Mouse (Mus musculus) heart, postnatal 10 days (tissue): ENCODE measurements at regions not wholly inside any gene's neighbourhood (a gene's known extent, or its start where the extent isn't known, plus 50 kb on each side); places are given as distances from the start of the nearest gene placed in this dataset.

Experiments
- DNase-seq, 2 experiments: peaks; one replicate each; pipeline ENCODE4 v3.0.0; 2021
- intact Hi-C: fragments of 180-260 bp; cut with DNase I; formaldehyde crosslinking; loops from one replicate; pipeline ENCODE4 v1.15.1; 2025

DNA sequence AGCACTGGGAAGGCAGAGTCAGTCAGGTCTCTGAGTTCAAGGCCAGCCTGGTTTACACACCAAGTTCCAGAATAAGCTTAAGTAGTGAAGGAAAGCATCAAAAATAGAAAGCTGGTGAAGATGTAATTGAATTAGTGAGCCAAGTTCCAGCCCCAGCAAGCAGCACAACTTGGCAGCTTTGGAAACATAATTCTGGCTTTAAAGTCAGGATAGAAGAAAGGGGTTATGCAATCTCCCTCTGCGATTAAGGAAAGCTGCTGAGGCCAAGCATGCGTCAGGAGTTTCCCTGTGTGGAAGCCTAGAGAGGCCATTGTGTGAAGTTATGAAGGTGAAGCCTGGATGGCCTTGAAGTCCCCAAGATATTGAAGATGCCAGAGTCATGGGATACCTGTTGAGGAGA, 269.3 kb upstream of the Eif4g2 start:
- intact Hi-C loops = no loop called here
- peak in 1 of 2 experiments; percentile 10 for DNase-seq

DNA sequence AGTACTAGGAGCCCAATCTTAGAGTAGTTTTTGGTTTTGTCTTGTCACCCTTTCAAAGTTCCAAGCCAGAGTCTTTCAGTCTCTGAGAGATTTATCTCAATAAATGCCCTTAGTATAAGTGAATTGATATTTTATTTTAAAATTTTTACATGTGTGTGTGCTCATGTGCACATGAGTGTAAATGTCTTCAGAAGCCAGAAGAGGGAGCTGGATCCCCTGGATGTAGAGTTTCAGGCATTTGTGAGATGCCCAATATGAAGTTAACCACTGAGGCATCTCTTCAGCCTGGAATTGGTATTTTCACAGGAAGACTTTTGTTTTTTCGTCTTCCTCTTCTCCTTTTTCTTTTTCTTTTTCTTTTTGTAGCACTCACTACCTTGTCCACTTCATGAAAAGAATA, 262.3 kb upstream of the Eif4g2 start:
- intact Hi-C loops = no loop called here
- no peak for DNase-seq

DNA sequence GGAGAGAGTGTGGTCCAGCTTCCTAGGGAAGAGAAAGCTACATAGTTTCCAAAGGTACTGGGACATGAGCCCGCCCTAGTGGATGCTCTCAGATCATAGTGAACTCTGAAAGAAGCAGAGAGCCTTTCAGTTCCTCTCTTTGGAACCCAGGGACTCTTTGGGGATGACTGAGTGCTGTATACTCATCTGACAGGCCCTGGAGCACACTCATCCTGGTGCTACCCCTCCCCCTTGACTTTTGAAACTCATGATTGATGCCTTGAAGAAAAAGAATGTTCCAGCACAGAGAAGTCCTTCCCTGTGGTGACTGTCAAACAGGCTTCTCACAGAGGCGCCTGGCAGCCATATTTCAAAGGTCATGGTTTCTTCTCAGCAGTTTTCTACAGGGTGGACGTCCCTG, 254.2 kb upstream of the Eif4g2 start:
- intact Hi-C loops = no loop called here
- DNase-seq = no peak

DNA sequence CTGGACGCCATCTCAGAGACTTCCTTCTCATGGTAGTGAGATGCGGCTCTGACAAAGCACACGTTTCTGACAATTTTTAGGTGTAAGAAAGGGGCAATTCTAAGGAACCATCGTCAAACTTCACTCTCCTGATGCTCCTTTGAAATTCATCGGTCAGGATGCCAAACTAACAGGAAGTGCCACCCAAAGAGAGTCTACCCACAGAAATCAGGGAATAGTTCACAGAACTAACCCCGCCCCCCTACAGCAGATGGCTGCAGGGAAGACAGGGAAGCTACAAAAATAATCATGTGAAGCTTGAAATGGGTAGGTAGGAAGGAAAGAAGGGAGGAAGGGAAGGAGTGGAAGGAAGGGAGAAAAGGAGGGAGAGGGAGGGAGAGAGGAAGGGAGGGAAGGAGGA, 240.1 kb upstream of the Eif4g2 start:
- DNase-seq = no peak
- intact Hi-C loops = no loop called here

DNA sequence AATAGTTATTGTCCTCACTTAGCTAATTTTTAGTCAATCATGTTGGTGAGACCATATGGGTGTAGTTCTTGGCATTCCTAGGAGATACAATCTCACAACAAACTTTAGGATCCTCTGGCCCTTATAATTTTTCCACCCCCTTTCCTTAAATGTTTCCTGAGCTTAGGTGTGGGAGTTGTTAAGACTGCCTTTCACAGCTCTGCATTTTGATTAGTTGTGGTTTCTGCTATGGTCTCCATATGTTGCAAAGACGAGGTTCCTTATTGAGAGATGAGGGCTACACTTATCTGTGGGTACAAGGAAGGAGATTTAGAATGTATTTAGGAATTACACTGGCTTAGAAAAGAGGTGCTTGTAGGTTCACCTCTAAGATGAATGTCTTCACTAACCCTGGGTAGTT, 237.1 kb upstream of the Eif4g2 start:
- DNase-seq = no peak
- intact Hi-C loops = no loop called here

DNA sequence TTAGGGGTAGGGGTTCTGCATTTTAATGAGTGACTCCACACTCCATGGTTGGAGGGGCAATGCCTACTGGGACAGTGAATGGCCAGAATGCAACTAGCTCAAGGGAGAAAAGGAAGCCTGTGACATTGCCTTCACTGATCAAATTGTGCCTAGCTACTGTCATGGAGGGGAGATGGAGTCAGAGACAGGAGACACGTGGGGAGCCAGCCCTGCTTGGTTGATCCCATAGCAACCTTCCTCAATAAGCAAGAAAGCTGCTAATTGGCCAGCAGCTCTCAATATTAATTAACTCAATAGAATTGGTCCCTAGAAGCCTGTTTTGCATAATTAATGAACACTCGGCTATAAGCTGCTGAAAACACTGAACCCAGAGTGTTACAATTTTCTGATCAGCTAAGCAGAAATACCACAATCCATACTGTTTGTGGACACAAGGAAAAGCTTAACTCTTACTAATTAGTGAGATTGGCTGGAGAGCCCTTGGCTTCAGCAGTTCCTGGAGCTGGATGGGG, 233.7 kb upstream of the Eif4g2 start:
- intact Hi-C loops = no loop called here
- no peak for DNase-seq

DNA sequence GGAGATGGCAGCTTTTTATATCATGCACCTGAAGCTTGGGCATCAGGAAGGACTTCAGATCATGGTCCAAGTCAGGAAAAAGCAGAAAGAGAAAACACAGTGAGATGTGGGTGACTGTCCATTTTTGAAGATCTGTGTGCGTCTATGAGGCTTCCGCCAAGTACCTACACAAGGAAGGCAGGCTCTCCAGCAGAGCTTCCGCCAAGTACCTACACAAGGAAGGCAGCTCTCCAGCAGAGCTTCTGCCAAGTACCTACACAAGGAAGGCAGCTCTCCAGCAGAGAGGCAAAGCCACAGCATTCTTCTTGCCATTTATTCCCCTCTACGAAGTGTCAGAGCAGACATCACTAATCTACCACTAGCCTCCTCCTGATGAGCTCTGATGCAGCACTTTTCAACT, 231.1 kb upstream of the Eif4g2 start:
- intact Hi-C loops = no loop called here
- no peak for DNase-seq

DNA sequence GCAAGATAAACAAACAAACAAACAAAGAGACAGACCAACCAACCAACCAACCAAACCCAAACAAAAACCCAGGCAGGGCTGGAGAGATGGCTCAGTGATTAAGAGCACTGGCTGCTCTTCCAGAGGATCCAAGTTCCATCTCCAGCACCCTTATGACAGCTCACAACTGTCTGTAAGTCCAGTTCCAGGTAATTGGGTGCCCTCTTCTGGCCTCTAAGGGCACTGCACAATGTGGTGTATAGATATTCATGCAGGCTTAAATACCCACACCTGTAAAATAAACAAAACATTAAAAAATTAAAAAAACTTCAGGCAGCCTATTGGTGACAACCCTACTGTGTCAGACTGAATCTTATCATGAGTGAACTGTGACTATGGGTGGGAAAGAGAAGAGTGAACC, 222.4 kb upstream of the Eif4g2 start:
- no peak for DNase-seq
- intact Hi-C loops = no loop called here

DNA sequence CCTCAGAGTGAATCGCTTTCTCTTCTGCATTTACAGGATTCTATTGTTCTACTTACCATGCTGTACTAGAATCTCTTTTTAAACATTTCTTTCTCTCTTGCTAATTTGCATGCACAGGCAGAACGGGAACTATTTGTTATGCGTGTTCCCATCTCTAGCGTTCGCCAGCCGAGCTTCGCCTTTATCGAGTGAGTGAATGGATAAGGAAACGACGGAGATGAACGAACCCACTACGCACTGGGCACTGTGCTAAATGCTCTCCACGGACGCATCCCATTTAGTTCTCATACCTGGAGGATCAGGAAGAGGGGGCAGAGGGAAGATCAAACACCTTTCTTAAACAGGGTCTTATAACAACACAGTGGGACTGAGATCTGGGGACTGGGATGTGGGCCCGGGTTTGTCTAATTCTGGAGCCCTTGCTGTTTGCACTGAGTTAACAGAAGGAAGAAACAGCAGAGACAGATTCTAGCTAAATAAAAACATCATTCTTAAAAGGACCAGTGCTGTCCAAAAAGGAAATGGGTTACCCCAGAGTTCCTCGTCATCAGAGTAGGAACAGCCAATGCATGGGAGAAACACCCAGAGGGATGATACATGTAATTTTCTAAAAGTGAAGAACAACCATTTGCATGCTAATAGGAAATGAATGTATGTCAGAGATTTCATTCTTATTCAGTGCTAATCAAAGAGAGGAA, 219.1 kb upstream of the Eif4g2 start:
- DNase-seq = no peak
- intact Hi-C loops = no loop called here

DNA sequence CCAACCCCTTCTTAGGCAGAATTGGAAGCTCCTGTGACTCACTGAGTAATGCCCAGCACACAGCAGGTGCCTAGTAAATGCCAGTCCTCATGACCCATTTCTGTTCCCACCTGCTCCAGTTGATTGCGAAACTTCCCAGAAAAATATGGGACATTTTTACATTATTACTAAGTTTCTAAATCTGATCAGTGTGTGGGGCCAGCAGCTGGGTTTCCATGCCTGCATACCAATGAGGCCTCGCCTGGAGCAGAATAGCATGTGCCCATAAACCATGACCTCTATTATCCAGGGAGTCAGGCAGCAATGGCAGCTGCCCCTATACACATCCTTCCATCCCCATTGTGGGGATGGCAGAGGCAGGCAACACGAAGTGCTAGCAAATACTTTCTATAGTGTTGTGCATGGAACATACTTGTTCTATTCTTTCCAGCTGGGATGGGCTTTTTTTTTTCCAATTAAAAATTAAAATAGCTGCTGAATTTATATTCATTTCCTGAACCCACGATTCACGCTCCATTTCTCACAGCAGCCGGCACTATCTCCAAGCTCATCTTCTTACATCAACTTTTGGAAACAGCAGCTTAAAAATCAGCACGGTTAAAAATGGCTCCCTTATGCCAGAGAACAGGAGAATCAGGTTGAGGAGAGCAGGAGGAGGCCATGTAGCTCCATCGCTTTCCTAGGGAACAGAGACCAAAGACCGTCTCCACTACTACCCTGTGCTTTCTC, 214.5 kb upstream of the Eif4g2 start:
- intact Hi-C loops = no loop called here
- no peak for DNase-seq

DNA sequence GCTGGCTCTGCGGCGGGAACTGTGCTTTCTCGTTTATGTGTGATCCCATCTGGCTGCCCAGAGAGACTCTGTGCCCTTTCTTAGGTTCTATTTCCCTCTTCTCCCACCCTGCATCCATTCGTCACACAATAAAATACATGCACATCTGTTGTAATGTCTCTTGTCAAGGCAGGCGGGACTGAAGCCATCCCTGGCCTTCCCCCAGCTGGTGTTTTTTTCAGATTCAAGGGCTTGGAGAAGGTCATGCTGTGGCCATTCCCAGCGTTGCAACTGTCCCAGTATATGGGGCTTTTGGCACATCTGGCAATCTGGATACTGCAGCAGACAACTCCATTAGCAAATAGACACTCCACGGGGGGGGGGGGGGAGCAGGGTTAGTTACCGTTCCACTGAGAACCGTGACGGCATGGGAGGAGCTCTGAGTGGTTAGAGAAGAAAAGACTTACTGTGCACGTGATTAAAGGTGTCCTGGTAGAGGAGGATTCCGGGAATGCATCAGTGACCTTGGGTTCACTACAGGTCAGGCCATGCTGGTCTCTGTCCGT, 200.7 kb upstream of the Eif4g2 start:
- intact Hi-C loops = no loop called here
- peak in 1 of 2 experiments; percentile 4 for DNase-seq

DNA sequence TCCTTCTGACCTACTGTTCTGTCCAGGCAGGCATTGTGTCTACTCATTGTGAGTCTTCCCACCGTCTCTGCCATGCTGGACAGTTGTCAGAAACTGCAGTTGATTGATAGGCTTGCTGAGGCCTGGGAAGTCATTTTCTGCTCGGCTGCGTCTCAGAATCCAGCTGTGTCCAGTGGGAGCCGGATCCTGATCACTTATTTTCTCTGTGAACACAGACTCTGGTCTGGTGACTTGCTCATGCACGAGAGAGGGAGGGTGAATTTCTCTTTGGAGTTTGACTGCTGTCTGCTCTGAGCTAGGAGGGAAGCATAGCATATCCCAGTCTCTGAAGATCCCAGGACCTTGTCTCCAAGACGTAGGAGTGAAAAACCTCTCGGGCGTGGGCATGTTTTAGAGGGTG, 199.5 kb upstream of the Eif4g2 start:
- no peak for DNase-seq
- intact Hi-C loops = no loop called here

DNA sequence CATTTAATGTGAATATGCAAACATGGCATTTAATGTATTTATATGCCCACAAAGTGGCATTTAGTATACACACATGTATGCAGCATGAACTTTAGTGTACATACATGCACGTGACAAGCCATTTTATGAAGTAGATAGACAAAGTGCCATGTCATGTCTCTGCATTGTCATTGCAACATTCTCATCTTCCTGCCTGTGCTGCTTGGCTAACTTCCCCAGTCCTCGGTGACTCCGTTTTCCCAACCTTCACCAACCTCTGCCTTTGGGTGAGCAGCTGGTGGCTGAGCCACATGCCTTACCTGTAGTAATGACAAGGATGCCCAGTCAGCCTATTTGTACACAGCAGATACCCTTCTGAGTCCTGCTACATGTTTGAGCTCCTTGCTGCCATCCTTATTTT, 194.9 kb upstream of the Eif4g2 start:
- intact Hi-C loops = no loop called here
- no peak for DNase-seq

DNA sequence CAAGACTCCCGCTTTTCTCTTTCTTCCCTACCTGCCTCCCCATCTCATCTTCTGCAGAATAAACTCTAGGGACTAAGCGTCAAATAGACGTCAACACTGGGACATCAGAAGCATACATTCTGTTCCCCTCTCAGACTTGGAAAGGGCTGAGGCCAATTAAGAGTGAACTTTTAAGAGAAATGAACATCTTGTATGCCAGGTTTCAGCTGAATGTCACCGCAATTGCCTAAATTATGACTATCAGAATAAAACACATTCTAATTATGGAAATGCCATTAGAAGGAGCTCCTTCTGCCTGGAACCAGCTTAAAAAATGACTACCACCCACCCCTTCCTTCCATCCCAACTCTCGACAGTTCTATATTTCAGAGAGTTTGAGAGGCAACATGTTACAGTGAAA, 191.0 kb upstream of the Eif4g2 start:
- no peak for DNase-seq
- intact Hi-C loops = no loop called here

DNA sequence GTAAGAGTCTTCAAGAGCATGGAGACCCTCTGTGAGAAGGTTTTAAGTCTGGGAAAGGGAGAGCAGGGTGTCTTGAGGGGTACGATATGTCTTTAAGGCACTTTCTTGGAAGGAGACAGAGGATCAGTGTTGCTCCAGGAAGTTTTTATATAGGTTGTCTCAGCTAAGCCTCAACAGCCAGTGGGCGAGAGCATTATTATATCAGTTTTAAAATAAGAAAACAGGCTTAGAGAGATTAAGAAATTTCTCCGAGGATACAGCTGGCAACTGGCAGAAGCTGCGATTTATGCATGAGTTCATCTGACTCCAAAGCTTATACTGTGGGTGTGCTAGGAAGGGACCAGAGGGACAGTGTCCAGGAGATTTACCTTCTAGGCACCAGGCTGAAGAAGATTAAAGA, 188.0 kb upstream of the Eif4g2 start:
- no peak for DNase-seq
- intact Hi-C loops = no loop called here

DNA sequence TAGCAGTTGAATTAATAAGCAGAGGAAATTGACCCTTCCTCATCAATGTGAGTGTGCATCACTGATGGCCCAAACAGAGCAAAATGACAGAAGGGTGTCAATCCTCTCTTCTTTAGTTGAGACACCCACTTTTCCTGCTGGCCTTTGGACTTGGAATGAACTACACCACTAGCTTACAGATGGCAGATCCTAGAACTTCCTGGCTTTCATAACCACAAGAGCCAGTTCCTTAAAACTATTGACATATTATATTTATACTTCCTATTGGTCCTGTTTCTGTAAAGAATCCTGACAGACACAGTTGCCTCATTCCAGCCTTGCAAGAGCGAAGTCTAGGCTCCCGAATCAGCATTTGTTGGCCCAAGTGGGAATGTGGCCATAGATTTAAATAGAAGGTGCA, 185.4 kb upstream of the Eif4g2 start:
- no peak for DNase-seq
- intact Hi-C loops = no loop called here

DNA sequence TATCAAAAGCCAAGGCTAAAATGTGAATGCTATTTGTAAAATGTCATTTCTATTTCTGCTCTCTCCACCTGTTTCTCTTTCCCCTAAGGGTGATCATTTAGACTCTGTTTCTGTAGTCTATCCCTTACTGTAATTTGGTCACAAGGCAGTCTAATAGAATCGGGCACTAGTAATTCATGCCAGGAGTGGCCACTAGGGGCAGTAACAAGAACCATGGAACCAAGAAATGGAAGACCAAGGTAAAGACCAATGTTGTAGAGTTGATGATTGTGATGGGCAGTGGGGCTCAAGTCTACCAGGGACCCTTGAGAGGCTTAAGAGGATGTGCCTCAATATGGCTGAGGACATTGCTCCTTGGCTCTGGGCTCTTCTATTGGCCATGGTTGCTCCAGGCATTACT, 180.5 kb upstream of the Eif4g2 start:
- intact Hi-C loops = no loop called here
- no peak for DNase-seq

DNA sequence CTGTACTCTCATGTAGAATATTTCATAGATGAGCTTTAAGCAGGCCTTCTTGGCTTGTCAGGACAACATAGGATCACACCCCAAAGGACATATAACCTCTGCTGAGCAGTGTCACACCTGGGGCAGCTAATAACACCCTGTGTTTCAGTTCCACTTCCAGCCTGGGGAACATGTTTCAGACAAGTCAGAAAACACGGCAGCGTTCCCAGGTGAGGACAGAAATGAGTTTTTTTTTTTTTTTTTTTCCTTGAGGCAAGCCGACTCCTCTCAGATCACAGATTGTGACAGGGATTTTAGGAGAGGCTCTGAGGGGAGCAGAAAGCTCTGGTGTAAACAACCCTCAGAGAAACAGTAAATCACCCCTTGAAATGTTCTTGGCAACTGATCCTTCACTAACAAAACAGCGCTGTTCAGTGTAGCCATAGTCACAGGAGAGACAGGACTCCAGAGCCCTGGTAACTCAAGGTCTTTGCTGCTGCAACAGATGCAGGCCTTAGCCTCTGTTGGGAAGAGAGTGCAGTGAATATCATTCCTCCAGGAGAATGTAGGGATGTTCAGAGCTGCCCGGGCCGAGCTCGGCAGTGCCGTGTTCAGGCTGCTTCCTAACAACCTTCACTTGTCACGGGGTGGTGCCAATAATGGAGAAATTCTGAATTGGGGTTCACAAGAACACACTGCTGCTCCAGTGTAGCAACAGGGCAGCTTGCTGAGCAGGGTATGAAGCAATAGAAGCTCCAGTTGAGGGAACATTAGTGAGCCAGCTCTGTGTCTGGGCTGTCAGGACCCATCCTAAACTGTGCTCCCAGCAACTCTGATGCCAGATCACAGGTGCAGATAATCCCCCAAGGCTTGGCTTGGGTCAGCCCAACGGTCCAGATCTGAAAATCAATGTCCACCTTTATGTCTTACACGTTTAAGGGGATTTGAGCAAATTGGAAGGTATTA, 177.1 kb upstream of the Eif4g2 start:
- intact Hi-C loops = loop anchor here (5.0 kb wide), 1 partner anchor 152 kb away; no protein-coding TSS in a partner anchor
- no peak for DNase-seq

DNA sequence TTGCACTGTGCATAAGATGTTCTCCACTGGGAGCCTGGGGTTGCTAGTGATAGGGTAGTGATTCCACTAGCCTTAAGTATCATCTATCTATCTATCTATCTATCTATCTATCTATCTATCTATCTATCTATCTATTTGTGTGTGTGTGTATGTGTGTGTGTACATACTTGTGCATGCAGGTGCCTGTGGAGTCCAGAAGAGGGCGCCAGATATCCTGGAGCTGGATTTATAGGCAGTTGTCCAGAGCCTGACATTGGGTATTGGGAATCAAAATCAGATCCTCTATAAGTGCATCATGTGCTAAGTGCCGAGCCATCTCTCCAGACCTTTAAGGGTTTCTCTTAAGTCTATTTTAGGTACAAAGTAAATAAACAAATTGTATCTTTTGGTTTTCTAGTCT, 175.0 kb upstream of the Eif4g2 start:
- DNase-seq = no peak
- intact Hi-C loops = loop anchor here (5.0 kb wide), 1 partner anchor 154 kb away; no protein-coding TSS in a partner anchor

DNA sequence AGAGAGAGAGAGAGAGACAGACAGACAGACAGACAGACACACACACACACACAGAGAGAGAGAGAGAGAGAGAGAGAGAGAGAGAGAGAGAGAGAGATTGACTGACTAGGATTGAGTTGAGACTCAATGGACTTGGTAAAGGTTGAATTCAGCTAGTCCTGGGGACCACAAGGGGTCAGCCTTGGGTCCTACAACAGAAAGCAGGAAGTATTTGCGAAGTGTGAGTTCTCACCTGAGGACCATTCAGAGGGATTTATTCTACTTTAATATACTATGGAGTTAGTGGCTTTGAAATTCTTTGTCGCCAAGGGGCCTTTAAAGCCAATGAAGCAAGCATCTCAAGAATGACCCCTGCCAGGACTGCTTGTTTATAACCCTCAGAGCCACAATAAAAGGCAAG, 173.4 kb upstream of the Eif4g2 start:
- DNase-seq = no peak
- intact Hi-C loops = loop anchor here (5.0 kb wide), 1 partner anchor 156 kb away; no protein-coding TSS in a partner anchor

DNA sequence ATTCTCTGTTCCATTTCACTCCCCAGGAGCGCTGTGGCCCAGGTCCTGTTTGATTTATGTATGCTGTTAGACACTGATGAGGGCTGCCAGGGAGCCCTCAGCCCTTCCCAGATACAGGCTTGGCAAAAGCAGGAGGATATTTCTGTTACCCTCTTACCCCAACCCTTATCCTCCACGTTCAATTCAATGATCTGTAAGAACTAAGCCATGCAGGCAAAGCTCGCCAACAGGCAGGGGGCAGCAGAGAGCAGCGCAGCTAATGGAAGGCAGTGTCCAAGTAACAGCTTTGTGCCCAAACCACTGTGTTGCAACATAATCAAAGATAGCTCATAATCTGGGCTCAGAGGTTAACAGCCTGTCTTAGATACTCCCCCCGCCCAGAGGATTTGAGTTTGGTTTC, 166.8 kb upstream of the Eif4g2 start:
- intact Hi-C loops = loop anchor here (1.0 to 5.0 kb wide), 2 partner anchors 533 to 720 kb away; no protein-coding TSS in a partner anchor
- peak; percentile 85 to 91 for DNase-seq
